Mouse (Mus musculus) left cerebral cortex, adult 6 months (tissue): ENCODE measurements around the gene Gm21974. TPM values are rescaled to one million over a fixed set of nuclear protein-coding genes. Genes with fewer than 3 reads are reported as not detected.

Experiments used
- long read RNA-seq, 2 experiments: library from polyadenylated mRNA; unstranded; transcript quantifications; one replicate each; pipeline ENCODE4 v2.0.0; 2019 to 2020
- polyA plus RNA-seq: library from polyadenylated mRNA; unstranded; fragments of <200 nt; fragmentation: Nextera tagmentation; gene quantifications from 2 replicates; pipeline ENCODE4 v1.2.3, GENCODE M21; 2021

Gm21974 gene
- 0.19 TPM in 1 of 2 replicates, not detected in the other for polyA plus RNA-seq
- long read RNA-seq, experiment 1, partial matches to known transcripts, result 3 of 11 reads
- long read RNA-seq, experiment 1, other reads (novel, unspliced or antisense), result 8 of 11 reads
- long read RNA-seq, experiment 2, partial matches to known transcripts, result 2 of 5 reads
- long read RNA-seq, experiment 2, other reads (novel, unspliced or antisense), result 3 of 5 reads

GRCm38 (mm10) chr7:127895442-127895841 is at the start of gene Gm21974, which contains the start of gene Vkorc1:
Gene Gm21974 (minus strand): TSS chr7:127895454.
Gene Vkorc1 (minus strand): TSS chr7:127895617.

DNA sequence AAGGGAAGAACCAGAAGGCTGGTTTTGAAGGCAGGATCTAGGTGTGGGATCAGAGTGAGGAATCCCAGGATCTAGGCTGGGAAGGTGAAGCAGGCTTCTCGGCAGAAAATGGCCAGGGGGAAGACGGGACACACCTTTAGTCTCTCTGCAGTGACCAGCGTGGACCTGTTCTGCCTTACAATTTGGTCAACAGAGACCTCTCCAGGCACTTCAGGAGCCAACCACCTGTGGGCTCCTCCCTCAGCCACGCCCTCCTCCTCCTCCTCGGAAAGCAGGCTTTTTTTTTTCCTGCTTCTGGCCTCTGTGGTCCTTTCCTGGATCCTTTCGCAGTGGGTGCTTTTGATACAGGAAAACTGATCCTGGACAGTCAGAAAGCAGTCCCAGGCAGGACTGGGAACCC is 34.7 kb upstream of the Gm21974 start, which contains the start of gene Prss8:
Gene Prss8 (minus strand): TSS at position 182 of the 400 bp plus-strand sequence.

DNA sequence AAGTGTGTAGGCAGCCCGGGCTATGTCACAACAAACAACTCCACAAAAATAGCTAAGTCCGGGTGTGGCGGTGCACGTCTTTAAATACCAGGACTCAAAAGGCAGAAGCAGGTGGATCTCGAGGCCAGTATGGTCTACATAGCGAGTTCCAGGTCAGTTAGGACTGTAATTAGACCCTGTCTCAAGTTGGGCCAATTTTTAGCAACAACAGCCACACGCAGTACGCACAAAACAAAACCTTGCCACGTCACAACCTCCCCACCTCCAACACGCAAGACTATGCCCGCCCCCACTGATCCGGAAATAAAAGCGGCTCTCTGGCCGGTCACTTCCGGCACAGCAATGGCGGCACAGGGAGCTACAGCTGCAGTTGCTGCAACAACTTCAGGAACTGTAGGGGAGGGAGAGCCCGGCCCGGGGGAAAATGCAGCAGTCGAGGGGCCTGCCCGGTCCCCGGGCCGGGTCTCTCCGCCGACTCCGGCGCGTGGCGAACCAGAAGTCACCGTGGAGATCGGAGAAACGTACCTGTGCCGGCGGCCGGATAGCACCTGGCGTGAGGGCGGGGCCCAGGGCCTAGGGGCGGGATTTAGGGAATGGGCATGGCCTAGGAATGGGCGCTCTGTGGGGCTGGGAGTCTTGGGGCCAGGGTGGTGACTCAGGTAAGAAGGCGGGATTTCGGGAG is 17.1 kb upstream of the Gm21974 start, which contains the start of gene Kat8:
Gene Kat8 (plus strand): TSS at position 327 of the 682 bp plus-strand sequence.

DNA sequence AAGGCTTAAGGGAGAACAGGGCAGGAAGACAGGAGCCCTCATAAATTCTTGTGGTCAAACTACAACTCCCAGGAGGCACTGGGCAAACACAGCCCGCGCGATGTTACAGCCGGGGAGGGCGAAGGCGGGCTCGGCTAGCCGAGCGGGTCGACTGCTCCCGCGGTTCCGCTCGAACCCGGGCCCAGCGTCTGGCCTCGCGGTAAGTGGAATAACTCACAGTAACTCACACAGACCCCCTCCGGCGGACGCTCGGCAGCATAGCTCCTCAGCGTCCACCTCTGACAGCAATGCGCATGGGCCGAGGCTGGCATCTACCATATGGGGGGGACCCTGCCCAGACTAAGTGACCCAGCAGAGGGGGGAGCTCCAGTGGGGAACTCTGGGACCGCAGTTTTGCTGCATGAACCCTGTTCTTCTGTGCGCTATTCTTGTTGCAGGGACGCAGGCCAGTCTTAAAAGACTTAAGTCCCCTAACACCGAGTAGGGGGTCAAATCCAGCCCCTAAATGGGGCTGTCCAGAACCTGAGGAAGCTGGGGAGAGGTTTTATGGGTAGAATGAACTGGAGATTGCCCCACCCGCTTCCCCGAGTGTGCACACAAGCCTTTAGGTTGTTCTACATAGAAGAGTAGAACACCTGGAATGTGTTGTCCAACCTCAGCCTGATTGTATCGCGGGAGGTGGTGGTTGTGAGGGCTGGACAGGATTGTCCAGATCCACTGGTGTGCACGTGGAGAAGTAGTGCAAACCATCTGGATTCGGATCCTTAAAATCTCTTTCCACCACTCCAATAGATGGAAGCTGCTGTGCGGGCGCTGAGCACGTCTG is 8.9 kb upstream of the Gm21974 start, which contains the start of gene Bckdk:
Gene Bckdk (plus strand): TSS at position 112 of the 826 bp plus-strand sequence.

DNA sequence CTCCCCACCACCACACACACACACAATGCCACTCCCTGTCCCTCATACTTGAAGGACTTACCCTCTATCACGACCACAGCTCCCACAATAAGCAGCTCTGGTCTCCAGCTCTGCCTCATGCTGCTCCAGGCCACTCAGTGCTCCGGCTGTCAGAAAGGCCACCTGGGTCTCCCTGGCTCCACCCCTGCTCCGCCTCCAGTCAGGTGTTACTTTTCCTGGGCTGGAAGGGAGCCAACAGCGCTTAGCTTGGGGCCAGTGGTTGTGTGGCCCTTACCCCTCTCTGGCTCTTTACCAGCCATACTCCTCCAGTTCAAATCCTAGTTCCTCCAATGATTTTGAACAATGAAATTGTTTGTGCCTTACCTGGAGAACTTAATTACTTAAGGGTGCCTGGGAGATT is 4.5 kb downstream of the Gm21974 start, which contains the start of gene Prss53:
Gene Prss53 (minus strand): TSS at position 173 of the 400 bp plus-strand sequence.

GRCm38 (mm10) chr7:127876467-127877348 is 18.5 kb downstream of the Gm21974 start, which contains the start of gene Zfp668:
Gene Zfp668 (minus strand): TSS chr7:127876828.

GRCm38 (mm10) chr7:127876041-127876466 is 19.2 kb downstream of the Gm21974 start, which contains the start of gene Zfp646:
Gene Zfp646 (plus strand): TSS chr7:127876221.

Other genes with a start within 250 kb of the Gm21974 start
- gene Bcl7c, start 186.5 kb downstream of the Gm21974 start, polyA plus RNA-seq, result 3.8 and 12.7 TPM in 2 replicates
- 0.44 and 3.5 TPM in 2 replicates for gene Ctf1, start 182.7 kb downstream of the Gm21974 start, polyA plus RNA-seq
- 0.06 TPM in 1 of 2 replicates, not detected in the other for gene Ctf2, start 163.3 kb downstream of the Gm21974 start, polyA plus RNA-seq
- gene Fbxl19, start 150.9 kb downstream of the Gm21974 start, polyA plus RNA-seq, result 0.92 and 1.6 TPM in 2 replicates
- 18.3 and 21.9 TPM in 2 replicates for gene Orai3, start 125.6 kb downstream of the Gm21974 start, polyA plus RNA-seq
- 5.7 and 26.7 TPM in 2 replicates for gene Setd1a, start 118.8 kb downstream of the Gm21974 start, polyA plus RNA-seq
- not detected in 2 replicates for gene Gm49388, start 109.8 kb downstream of the Gm21974 start, polyA plus RNA-seq
- gene Hsd3b7, start 94.8 kb downstream of the Gm21974 start, polyA plus RNA-seq, result 5.9 and 9.1 TPM in 2 replicates
- 12.9 and 16.7 TPM in 2 replicates for gene Stx4a, start 71.2 kb downstream of the Gm21974 start, polyA plus RNA-seq
- gene Stx1b, start 70.9 kb downstream of the Gm21974 start, polyA plus RNA-seq, result 37.7 and 70.1 TPM in 2 replicates
- 4.4 and 5.4 TPM in 2 replicates for gene Zfp646, start 19.2 kb downstream of the Gm21974 start, polyA plus RNA-seq
- 9.6 and 10.1 TPM in 2 replicates for gene Zfp668, start 18.6 kb downstream of the Gm21974 start, polyA plus RNA-seq
- 0.63 and 0.69 TPM in 2 replicates for gene Prss53, start 4.5 kb downstream of the Gm21974 start, polyA plus RNA-seq
- gene Vkorc1, start 163 bp upstream of the Gm21974 start, polyA plus RNA-seq, result 88.5 and 90.1 TPM in 2 replicates
- gene Bckdk, start 8.6 kb upstream of the Gm21974 start, polyA plus RNA-seq, result 46.2 and 65.9 TPM in 2 replicates
- 15.4 and 18.4 TPM in 2 replicates for gene Kat8, start 17.1 kb upstream of the Gm21974 start, polyA plus RNA-seq
- gene Prss8, start 34.6 kb upstream of the Gm21974 start, polyA plus RNA-seq, result 0.06 TPM in 1 of 2 replicates, not detected in the other
- 15.3 and 15.8 TPM in 2 replicates for gene Prss36, start 51.3 kb upstream of the Gm21974 start, polyA plus RNA-seq
- gene Fus, start 72.0 kb upstream of the Gm21974 start, polyA plus RNA-seq, result 10.8 and 13.0 TPM in 2 replicates
- gene Pycard, start 98.4 kb upstream of the Gm21974 start, polyA plus RNA-seq, result 15.8 and 26.1 TPM in 2 replicates
- not detected in 2 replicates for gene Trim72, start 108.5 kb upstream of the Gm21974 start, polyA plus RNA-seq
- gene Itgam, start 167.2 kb upstream of the Gm21974 start, polyA plus RNA-seq, result 2.4 and 2.5 TPM in 2 replicates
- 0.03 TPM in 1 of 2 replicates, not detected in the other for gene Gm49368, start 167.2 kb upstream of the Gm21974 start, polyA plus RNA-seq
- gene Itgax, start 234.1 kb upstream of the Gm21974 start, polyA plus RNA-seq, result 0.11 and 0.14 TPM in 2 replicates